Mouse (Mus musculus) gastrocnemius, adult 8-10 months (tissue): ENCODE results near the gene Eprs. TPM values are rescaled to one million over a fixed set of nuclear protein-coding genes. Genes with fewer than 3 reads are reported as not detected.

Experiments used
- DNase-seq, 2 experiments: peaks; one replicate each; pipeline ENCODE4 v3.0.0; 2022; ENCODE audit warnings: low spot score in 2 of 2
- microRNA-seq: library from miRNA; unstranded; fragments of <30 nt; microRNA quantifications from one replicate; pipeline ENCODE4 v1.2.0, GENCODE M21; 2022
- total RNA-seq, 4 experiments: library from RNA; stranded (reverse); gene quantifications; 2 replicates each; pipeline ENCODE4 v1.2.4; 2022

Eprs gene
- total RNA-seq, 4 experiments from 2014 or later, result 138 to 148 (median 142) TPM

DNA sequence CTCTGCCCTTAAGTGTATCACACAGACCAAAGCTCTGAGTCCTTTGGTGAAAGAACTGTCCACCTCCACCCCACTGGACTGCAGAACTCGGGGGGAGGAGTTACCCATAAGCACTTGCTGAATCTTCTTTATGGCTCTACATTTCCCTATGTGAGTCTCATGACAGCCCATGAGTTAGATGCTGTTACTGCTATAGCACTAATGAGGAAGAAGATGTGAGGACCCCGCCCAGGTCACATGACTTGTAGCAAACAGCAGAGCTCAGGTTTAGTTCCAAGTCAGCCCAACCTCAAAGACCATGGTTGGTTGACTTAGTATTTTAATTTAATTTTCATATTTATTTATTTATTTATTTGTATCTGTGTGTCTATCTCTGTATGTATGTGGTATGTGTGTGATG is 86.9 kb downstream of the Eprs start:
- no peak for DNase-seq

DNA sequence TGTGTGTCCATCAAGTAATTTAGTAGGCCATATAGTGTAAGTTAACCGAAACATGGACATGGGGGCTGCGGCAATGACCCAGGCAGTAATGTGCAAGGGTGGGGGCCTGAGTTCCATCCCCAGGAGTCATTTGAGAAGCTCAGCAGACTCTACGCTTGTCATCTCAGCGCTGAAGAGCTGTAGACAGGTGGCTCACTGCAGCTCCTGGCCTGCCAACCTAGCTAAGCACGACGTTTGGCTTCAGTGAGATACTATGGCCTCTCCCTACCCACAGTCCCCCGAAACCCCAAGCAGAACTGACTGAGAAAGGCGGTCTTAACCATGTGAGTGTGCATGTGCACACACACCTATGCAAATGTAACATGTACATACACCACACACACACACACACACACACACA is 88.2 kb downstream of the Eprs start:
- DNase-seq, result no peak

DNA sequence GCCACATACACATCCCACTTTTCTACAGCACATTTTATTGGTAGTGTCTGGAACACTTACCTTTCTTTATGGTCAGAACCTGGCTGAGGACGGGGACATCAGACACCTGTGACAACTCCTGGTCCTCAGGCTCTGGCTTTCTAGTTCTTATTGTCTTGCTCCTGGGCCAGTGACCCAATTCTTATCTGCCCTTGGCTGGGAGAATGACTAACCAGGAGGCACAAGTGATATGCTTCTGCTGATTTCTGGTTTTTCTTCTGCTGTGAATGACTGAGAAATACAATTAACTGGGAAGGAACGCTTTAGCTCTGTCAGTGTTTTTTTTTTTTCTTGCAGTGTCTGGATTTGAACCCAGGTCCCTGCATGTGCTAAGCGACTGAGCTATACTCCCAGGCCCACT is 88.7 kb downstream of the Eprs start:
- DNase-seq, result no peak

DNA sequence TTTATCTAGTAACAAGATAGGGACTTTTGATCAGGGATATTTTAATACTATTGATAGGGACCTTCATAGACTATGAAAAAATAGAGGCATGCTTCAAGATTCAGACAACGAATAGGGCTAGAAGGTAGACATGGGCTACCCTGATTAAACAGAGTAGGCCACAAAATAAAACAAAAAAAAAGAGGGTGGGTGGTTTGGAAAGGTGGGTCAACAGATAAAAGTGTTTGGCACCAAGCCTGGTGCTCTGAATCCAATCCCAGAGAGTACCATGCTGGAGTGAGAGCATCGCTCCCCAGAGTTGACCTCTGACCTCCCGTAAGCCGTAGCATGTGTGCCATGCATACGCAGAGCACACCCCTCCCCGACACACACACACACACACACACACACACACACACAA is 89.6 kb downstream of the Eprs start:
- DNase-seq, result no peak

DNA sequence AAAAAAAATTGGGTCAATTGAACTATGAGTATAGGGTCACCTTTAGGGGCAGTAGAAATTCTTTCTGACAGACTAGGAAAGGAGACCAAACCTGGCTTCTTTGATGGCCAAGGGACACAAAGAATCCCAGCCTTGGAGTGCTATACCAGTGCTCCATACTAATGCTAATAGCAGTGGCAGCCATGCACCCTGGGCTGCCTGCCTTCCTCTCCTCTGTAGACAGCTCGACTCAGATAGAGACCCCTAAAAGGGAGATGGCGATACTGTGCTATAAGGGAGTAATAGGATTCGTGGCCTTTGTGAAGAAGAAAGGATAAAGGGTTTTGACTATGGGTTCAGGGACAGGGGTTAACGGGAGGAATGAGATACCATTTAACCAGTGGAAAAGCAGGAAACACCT is 91.3 kb downstream of the Eprs start:
- DNase-seq, result no peak

DNA sequence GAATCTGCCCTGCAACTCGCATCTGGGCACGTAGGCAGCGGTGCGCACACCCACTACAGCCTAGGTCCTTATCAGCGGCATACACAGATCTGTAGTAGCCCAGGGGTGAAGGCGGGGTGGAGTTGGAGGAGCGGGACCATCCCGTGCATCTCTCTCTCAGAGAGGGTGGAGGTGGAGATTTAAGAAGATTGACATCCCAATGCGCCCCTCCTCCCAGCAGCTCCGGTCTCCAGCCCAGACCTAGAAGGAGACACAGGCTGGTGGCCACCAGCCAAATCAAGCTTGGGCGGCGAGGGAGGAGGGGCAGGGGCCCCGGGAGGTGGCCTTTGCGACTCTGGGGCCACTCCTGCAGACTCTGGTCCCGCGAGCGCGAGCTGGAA is 91.7 kb downstream of the Eprs start, which contains the start of gene Slc30a10:
Slc30a10 (plus strand) TSS at position 274 of the 380 bp plus-strand sequence.
- no peak for DNase-seq

DNA sequence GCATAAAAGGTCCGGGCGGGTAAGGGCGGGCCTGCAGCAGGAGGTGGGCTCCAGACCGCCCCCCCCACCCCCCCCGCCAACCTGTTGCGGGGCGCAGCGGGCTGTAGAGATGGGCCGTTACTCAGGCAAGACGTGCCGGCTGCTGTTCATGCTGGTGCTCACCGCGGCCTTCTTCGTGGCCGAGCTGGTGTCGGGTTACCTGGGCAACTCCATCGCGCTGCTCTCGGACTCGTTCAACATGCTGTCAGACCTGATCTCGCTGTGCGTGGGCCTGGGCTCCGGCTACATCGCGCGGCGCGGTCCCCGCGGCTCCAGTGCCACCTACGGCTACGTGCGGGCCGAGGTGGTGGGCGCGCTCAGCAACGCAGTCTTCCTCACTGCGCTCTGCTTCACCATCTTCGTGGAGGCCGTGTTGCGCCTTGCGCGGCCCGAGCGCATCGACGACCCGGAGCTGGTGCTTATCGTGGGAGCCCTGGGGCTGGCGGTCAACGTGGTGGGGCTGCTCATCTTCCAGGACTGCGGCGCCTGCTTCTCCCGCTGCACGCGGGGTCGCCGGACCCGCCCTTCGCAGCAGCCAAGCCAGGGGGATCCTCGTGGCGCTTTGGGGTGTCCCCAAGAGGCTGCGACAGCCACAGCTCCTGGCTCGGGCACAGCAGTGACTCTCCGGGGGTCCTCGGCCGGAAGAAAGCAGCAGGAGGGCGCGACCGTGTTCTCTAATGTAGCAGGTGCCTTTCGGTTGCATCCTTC is 92.3 kb downstream of the Eprs start:
- no peak for DNase-seq

DNA sequence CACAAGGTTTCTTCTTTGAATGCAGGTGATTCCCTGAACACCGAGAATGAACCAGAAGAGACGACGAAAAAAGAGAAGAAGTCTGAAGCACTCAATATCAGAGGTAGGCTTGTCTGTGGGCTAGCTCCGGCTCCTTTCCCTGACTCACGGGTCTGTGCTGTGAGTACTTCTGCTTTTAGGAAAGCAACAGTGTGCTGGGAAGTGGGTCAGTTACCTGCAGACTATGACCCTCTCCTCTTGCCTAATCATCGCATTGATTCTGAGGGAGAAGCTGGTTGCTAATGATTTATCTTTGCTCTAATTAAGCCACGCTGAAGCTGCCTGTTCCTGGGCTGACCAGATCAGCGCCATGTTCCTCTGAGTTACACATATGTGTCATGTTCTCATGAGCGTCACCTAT is 93.5 kb downstream of the Eprs start:
- no peak for DNase-seq

DNA sequence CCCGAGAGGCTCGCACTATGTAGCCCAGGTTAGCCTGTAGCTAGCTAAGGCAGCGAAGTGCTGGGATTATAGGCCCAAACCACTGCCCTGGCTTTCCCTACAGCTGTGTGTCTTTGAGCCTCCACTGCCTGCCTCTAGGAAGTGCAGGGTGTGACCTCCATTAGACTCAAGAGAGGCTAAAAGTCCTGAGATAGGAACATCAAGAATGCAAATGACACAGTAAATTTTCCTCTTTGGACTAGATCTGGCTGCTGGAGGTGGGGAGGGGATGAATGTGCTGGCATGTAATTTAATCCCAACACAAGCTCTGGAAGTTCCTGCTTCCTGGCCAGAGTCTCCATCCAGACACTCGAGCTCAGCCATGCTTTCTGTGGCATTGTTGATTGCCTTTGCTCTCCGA is 97.3 kb downstream of the Eprs start:
- no peak for DNase-seq

DNA sequence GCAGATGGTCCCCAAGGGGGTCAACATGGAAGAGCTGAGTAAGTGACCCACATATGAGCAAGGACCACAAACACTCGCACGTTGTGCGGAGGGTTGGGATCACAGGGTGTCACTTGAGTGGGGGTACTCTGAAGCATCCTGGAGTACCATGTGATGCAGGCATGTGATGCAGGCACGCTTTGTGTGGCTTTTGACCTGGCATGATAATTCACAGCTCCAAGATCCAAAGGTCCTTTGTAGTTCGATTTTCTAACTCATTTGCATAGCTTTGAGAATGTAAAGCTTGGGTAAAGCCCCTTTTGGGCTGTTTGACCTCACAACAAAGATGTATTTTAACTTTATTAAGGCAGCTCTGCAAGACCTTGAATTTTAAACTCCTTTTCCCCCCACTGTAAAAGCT is 100.0 kb downstream of the Eprs start:
- no peak for DNase-seq

DNA sequence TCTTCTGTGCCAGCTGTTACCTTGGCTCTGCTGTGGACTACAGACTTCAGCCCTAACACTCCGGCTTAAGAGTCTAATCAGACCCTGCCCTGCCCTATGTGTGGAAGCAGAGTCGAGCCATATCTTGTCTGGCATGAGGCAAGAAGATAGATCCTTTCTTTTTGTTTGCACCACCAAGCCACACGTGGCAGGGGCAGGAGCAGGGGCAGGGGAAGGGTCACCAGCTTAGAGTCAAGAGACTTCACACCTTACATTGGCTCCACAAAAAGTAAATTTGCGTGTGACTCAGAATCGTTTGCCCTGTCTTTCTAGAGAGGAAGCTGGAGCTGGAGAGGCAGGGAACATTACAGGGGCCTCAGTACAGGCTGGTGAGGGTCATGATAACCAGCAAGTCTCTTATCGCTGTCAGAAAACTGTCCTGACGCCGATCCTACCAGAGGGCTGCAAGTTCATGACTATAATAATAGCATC is 106.7 kb downstream of the Eprs start:
- DNase-seq, result no peak

DNA sequence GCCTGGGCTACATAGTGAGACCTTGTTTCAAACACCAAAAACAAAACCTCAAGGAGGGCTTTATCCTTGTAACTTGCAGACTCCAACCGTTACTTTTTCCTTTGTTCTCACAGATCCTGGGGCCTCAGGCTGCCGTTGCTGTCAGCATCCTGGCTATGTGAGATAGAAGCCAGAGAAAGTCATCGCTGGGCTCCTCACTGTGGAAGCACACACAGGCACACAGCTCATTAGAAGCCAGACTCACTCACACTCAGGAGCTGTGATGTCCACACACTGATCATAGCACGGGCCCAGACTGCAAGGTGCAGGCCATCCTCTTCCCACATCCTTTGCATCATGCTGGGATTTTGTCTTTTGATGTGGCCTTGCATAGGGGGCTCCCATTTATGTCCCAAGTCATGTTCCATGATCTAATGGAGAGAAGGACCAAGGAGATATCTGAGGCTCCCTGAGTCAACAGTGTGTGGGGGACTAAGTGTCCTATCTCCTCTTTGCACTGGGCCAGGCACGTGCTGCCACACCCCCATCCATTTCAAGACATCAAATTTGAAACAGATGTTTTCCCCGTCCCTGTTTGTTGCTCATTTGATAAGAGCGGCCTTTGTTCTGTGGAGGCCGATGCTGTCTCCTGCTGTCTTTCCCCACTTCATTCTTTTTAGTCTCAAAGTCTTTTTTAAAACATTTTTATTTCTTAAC is 109.3 kb downstream of the Eprs start:
- no peak for DNase-seq

DNA sequence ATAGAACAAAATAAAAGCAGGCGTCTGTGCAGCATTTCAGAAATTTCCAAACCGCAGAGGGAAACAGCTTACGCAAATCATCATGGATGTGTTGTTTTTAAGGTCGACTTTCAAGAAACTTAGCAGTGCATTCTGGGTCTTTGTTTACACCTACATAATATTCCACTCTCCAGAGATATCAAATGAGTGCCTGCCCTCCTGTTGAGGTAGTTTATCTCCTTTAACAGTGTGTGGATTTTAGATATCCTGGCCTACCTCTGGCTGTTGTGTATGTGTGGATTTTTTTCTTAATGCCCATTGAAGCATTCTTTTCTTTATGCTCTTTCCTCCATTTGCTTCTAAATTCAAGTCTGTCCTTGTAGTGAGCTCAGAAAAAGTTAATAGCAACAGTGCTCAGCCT is 109.9 kb downstream of the Eprs start:
- no peak for DNase-seq

DNA sequence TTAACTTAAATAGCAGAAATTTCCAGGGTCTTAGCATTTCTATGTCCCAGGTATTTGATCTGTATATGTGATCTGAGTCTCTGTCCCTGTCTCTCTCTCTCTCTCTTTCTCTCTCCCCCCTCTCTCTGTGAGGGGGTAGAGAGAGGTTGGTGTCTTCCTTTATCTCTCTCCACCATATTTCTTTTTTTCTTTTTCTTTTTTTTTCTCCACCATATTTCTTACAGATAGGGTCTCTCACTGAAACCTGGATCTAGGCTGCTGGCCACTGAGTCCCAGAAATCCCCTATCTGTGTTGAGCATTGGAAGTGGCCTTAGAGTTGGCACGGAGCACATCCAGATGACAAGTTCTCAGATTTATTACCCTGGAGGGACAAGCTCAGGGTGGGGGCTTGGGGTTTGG is 110.6 kb downstream of the Eprs start:
- DNase-seq, result no peak

Small RNAs within 50 kb of the gene (microRNA-seq; reads per million reads assigned to microRNA genes)
- gene Mir194-1 (not detected), gene Mir215 (not detected)

Other genes with a start within 250 kb of the Eprs start
- gene Rab3gap2, start 158.9 kb upstream of the Eprs start, total RNA-seq, result 10 to 100 TPM; 17.5 to 20.7 (median 17.7) TPM
- gene Iars2, start 33.6 kb upstream of the Eprs start, total RNA-seq, result 10 to 100 TPM; 38.0 to 43.6 (median 41.7) TPM
- 10 to 100 TPM; 14.9 to 28.3 (median 18.1) TPM for gene Bpnt1, start 30.9 kb upstream of the Eprs start, total RNA-seq
- not detected for gene Slc30a10, start 91.8 kb downstream of the Eprs start, total RNA-seq